Mouse (Mus musculus) left cerebral cortex, adult 9 months (tissue): Measurements from ENCODE around the gene Mib2.
"Not testable (repeated sequence)": the region's sequence is repeated elsewhere in the genome, so short reads cannot be mapped to it uniquely, and the experiment has no call there.

Experiments used
- DNase-seq, 2 experiments: peaks; one replicate each; pipeline ENCODE4 v3.0.0; 2022; ENCODE audit warnings: low spot score in 2 of 2

The Mib2 gene

GRCm38 (mm10) chr4:155668689-155669597, at the start of gene Mib2:
Mib2 (minus strand) TSS chr4:155669198.
- peak; percentile 95 to 98 for DNase-seq

- peak in 1 of 2 experiments; percentile 19 for DNase-seq
Observed at GRCm38 (mm10) chr4:155710521-155711252, 41.7 kb upstream of the Mib2 start.

- DNase-seq = no peak
Observed at GRCm38 (mm10) chr4:155708988-155709387, 40.0 kb upstream of the Mib2 start.

- no peak for DNase-seq
Observed at GRCm38 (mm10) chr4:155708582-155708981, 39.6 kb upstream of the Mib2 start.

GRCm38 (mm10) chr4:155705592-155705929, 36.6 kb upstream of the Mib2 start:
- no peak for DNase-seq

GRCm38 (mm10) chr4:155704721-155705591, 36.0 kb upstream of the Mib2 start, which contains the start of gene Ssu72:
Ssu72 (plus strand) TSS chr4:155704800.
- DNase-seq = peak; percentile 87 to 95

DNA sequence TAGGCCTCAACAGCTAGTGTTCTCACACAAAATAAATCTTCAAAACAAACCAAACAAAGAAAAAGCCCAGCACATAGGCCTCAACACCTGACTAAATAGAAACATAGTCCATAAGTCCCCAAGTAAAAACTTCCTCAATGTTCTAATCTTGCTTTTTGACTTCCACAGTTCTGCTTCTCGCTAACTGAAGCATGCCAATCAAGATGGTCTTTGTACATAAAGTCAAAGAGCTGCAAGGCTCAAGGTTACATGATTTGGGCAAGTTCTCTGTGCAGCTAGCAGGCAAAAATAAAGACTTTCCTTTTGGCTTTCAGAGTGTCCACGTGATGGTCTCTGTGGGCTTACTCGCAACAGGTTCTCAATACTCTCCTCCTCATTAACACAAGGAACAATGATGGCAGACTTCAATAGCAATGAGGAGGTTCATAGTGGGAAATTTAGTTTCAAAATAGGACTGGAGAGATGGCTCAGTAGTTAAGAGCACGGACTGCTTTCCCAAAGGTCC, 34.5 kb upstream of the Mib2 start:
- DNase-seq = no peak

DNA sequence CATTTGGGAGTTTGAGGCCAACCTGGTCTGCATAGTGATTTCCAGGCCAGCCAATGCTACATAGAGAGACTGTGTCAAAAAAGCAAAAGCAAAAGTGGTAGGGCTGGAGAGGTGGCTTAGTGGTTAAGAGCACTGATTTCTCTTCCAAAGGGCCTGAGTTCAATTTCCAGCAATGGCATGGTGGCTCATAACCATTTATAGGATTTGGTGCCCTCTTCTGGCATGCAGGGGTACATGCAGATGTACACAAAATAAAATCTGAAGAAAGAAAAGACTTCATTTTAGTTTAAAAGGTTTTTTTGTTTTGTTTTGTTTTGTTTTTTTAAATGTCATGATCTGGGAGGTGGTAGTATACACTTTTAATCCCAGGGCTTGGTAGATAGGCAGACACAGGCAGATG, 31.4 kb upstream of the Mib2 start:
- DNase-seq = no peak

DNA sequence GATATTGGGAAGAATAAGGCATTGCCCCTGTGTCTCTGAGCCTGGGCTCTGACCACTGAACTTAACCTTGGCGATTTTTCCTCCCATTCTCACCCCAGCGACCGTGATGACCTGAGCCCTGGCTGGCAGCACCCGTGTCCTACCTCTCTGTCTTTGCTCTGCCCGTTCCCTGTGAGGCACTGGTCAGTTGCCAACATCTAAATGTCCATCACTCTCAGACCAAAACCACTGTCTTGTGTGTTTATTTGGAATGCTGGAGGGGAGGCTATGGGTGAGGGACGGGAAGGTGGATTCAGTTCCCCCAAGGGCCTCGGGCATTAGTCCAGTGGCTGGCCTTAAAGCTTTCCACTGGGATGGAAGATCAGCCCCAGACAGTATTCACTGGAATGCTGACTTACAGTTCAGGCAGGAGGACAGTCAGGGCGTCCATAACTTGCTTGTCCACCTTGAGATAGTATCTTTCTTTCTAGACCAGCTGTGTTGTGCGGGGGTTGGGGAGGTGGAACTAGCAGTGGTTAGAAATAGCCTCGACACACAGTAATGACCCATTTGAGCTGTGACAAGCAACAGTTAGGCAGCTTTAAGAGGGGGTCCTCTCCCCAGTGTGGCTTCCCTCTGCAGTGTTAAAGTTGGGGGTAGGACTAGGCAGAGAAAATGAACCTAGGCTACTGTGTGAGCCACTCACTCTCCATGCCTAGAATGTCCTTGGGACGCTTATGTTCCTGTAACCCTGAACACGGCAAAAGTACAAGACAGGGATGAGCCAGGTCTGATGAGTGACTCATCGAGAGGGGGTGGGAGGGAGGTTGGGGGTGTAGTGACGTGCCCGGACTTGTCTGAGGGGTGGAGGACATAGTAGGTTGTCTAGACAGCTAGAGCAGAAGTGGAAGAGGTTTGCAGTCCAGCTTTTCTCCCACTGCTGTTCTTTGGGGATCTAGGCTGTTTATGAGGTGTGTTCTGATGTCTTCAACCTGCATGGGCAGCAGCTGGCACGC, 27.6 kb upstream of the Mib2 start:
- peak in 1 of 2 experiments; percentile 16 for DNase-seq

DNA sequence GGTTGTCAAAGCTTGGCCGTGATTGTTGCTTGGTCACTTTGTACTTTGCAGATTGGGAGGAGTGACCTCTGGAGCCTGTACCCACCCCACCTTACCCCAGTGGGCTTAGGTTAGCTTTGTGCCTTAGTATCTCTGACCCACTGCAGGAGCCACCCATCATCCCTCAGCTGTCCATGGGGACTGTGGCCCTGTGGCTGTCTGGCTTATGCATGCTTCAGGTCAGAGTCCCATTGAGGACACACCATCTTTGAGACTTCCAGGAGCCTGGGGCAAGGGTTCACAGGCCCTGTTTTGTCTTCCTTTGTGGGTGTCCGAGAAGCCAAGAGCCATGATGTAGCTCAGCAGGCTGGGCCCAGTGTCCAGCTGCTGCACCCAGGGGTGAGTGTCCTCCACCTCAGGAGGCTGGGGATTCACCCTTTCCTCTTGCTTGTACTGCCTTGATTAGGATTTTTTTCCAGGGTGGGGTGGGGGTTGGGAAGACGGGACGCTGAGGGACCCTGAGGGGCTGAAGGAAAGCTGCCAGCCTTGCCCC, 26.6 kb upstream of the Mib2 start:
- DNase-seq = no peak

GRCm38 (mm10) chr4:155694482-155695401, 25.7 kb upstream of the Mib2 start:
- DNase-seq = peak; percentile 68 to 80

- peak in 1 of 2 experiments; percentile 75 for DNase-seq
Observed at GRCm38 (mm10) chr4:155694111-155694481, 25.1 kb upstream of the Mib2 start, which contains the start of gene Fndc10. Fndc10 (plus strand) TSS chr4:155694342.

DNA sequence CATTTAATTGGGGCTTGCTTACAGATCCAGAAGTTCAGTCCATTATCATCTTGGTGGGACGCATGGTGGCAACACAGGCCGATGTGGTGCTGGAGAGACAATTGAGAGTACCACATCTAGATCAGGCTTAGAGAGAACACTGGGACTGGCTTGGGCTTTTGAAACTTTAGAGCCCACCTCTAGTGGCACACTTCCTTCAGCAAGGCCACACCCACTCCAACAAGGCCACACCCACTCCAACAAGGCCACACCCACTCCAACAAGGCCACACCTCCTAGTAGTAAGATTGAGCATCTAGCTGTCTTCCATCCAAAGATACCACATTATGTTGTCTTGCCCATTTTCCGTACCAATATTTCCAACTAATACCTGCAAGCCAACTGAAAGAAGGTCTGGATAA, 23.4 kb upstream of the Mib2 start:
- DNase-seq = no peak

DNA sequence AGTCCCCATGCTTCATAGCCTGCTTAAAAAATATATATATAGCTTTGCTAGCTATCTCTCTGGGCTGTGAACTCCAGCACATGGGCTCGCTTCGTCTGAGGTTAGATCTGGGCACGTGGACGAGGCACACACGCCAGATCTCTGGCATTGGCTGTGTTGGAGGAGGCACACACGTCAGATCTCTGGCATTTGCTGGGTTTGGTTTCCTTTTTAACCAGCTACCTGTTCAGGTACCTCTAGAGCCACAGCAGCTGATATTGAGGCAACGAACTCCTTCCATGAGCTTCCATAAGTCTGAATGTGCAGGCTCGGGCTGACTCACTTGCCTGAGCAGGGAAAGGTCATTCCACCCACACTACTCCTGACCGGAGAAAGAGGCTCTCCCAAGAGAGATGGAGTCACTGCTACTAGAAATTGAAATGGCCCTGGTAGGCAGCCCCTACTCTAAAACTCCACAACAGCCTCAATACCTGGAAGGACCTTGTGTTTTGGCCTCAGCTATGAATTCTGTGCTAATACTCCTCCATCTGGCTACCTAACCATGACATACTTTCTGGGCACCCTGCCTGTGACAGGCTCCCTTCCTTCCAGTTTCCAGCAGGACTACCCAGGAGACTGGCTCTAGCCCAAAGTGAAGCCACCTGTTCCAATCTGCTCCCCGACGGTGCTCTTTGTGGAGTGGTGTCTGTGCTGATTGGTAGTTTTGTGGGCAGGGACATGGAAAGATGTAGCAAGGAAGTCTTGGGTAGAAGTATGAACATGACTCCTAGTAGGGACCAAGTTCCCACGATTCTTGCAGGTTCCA, 21.8 kb upstream of the Mib2 start:
- peak in 1 of 2 experiments; percentile 51 for DNase-seq

DNA sequence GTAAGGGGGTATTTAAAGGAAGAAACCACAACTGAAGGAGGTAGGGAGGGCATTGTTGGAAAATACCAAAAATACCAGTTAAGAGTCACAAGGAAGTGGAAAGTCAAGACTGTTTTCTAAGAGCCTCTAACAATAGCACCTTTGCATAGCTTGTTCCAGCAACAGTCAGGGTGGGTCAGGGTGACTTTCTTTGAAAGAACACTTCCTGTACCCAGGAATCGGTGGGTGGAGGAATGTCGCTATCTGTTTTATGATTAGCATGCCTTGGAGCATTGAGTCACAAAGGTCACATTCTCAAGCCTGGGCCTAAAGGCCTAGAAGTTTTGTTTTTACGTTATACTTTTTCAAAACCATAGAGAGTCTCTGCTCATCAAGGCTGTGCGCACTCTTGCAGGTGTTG, 18.8 kb upstream of the Mib2 start:
- DNase-seq = not testable (repeated sequence)

GRCm38 (mm10) chr4:155683670-155684277, 14.8 kb upstream of the Mib2 start:
- not testable (repeated sequence) for DNase-seq

GRCm38 (mm10) chr4:155675991-155676390, 7.0 kb upstream of the Mib2 start:
- DNase-seq = no peak

- DNase-seq = no peak
Observed at GRCm38 (mm10) chr4:155672082-155672481, 3.1 kb upstream of the Mib2 start.
